Mouse (Mus musculus): Measurements from ENCODE around the gene Abca12.

Abca12 gene

GRCm38 (mm10) chr1:71195333-71195732, 219.4 kb downstream of the Abca12 start:
- no peak for DNase-seq (ENCODE audit: low read depth, low spot score)

GRCm38 (mm10) chr1:71193931-71194330, 220.8 kb downstream of the Abca12 start:
- no peak for DNase-seq (ENCODE audit: low read depth, low spot score)
